Mouse (Mus musculus) olfactory bulb, adult 2 months (tissue): Measurements from ENCODE around the gene C4b. TPM values are rescaled to one million over a fixed set of nuclear protein-coding genes. Genes with fewer than 3 reads are reported as not detected.

Experiments
- H3K27ac ChIP-seq: fragments of 200-500 bp; 2 replicates; pipeline ENCODE4 v1.5.1; 2012; ENCODE audit warnings: low read depth, low read length; ENCODE audit not compliant: insufficient read depth
- H3K4me1 ChIP-seq: fragments of 200-500 bp; 2 replicates; pipeline ENCODE4 v1.6.1; 2012; ENCODE audit warnings: low read length; ENCODE audit not compliant: control insufficient read depth, insufficient read depth
- H3K4me3 ChIP-seq: fragments of 200-500 bp; 2 replicates; pipeline ENCODE4 v1.5.1; 2012; ENCODE audit warnings: mild to moderate bottlenecking, low read depth, low read length, moderate library complexity; ENCODE audit not compliant: insufficient read depth
- CTCF ChIP-seq: fragments of 200-500 bp; IDR thresholded peaks from 2 replicates; pipeline ENCODE4 v1.5.1; 2012; ENCODE audit warnings: low read depth, mild to moderate bottlenecking, low read length, moderate library complexity; ENCODE audit not compliant: insufficient read depth
- POLR2A ChIP-seq: fragments of 200-500 bp; IDR thresholded peaks from 2 replicates; pipeline ENCODE4 v1.6.1; 2012; ENCODE audit warnings: mild to moderate bottlenecking, low read depth, low read length, moderate library complexity; ENCODE audit not compliant: insufficient read depth
- WGBS: fragments of 180-500 bp; shearing (Covaris S2); methylation state at CpG from one replicate; pipeline ENCODE4 v1.1.7; 2018; 5-methylcytosine and 5-hydroxymethylcytosine counted together
- polyA plus RNA-seq: library from polyadenylated mRNA; stranded (reverse); fragments of >200 nt; gene quantifications from 2 replicates; pipeline ENCODE4 v1.2.4, GENCODE M21; 2012; ENCODE audit warnings: low replicate concordance; ENCODE audit not compliant: missing spikeins, insufficient read depth, insufficient read length

Gene C4b
- polyA plus RNA-seq, 1 experiment: not detected

GRCm38 (mm10) chr17:34700671-34701071 lies 43.0 kb downstream of the C4b start:
- Histone ChIP-seq H3K4me1 (peaks cover 5% of the 10 kb centered on the region), H3K4me3 (no peak overlapping the region), H3K27ac (no peak overlapping the region)
- WGBS: 79% methylated on average over 2 of the region's 2 CpGs
- TF ChIP-seq CTCF (no peak), POLR2A (no peak)

DNA sequence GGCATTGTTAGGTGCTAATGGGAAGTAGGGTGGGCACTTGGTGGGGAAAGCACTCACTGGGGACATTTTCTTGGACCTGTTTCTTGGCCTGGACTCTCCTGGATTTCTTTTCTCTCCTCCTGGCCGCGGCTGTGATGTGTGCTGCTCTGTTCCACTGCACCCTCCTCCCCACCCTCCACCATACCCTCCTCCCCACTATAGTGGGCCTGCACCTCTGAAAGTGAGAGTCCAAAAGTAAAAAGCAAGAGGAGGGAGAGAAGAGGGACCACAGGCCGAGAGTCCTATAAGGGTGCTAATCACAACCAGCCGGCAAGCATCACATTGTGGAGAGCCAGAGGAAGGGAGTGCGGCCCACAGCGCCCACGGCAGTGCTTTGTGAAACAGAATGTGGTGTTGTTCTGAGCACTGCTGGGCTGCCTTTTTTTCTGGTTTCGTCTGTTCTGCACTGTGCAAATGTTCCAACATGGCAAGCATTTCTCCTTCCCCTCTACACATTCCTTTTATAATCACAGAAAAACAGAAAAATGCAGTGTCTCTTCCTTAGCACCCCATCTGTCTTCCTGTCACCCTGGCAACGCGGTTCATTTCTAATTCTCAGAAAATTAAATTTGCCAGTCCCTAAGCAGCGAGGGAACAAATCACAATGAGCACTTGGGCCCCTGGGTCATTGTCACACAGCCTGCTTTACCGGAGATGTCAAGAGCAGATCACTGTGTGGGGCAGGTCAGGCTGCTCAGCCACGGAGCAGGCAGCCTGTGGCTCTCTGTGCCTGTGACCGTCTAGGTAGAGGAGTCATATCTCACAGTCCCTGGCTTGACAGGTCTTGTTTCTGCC lies 43.9 kb downstream of the C4b start:
- Histone ChIP-seq H3K27ac (no peak overlapping the region), H3K4me3 (no peak overlapping the region), H3K4me1 (peaks cover 5% of the 10 kb centered on the region)
- 45% methylated on average over 14 of the region's 14 CpGs for WGBS
- TF ChIP-seq CTCF (no peak), POLR2A (no peak)

DNA sequence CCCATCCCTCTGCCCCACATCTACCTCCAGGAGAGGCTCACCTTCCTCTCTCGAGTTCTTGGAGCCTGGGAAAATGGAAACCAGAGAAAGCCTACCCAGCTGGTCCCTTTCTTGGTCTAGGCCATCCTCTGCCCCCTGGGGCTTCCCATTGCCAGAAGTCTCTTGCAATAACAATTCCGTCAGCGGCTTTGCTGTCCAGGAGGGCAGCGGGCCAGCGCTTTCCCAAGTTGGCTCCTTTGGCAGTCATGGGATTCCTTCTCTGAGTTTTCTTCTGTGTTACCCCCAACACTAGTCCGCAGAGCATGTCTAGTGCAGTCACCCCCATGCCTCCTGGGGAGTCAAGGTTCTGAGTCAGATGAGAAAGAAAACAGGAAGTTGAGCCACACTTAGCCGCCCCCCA lies 50.8 kb downstream of the C4b start:
- Histone ChIP-seq H3K4me1 (no peaks in the 10 kb centered on the region), H3K4me3 (no peak overlapping the region), H3K27ac (no peak overlapping the region)
- whole genome bisulfite sequencing: 52% methylated on average over 7 of the region's 7 CpGs
- TF ChIP-seq POLR2A (no peak), CTCF (no peak)

- no peak overlapping the region for H3K4me3 ChIP-seq
- H3K27ac ChIP-seq: no peak overlapping the region
- TF ChIP-seq CTCF: no peak
- TF ChIP-seq POLR2A: no peak
- peaks cover 4% of the 10 kb centered on the region; the same call in 1 of the 2 replicates for H3K4me1 ChIP-seq
- WGBS: 51% methylated on average over 4 of the region's 4 CpGs
Observed at GRCm38 (mm10) chr17:34690458-34690857, 53.2 kb downstream of the C4b start.

DNA sequence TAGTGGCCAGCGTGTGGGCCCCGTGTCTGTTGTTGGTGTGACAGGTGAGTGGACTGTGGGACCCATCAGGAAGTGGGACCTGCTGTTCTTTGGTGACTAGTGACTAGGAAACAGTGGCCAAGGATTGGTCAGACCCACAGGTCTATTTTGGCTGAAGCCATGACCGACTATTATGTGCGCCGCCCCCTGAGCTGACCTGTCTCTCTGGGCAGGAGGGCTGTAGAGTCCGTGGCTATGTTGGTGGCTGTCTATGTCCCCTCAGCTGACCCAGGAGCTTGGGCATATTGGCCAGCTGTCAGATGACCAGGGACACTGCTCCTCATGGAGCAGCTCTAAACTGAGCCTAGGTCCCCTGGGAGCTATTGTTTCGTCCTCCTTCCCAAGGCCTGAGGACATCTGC lies 54.8 kb downstream of the C4b start:
- WGBS: 94% methylated on average over 7 of the region's 7 CpGs
- no peak overlapping the region for H3K27ac ChIP-seq
- H3K4me3 ChIP-seq: no peak overlapping the region
- no peak for TF ChIP-seq POLR2A
- TF ChIP-seq CTCF: no peak
- peaks cover 18% of the 10 kb centered on the region for H3K4me1 ChIP-seq

DNA sequence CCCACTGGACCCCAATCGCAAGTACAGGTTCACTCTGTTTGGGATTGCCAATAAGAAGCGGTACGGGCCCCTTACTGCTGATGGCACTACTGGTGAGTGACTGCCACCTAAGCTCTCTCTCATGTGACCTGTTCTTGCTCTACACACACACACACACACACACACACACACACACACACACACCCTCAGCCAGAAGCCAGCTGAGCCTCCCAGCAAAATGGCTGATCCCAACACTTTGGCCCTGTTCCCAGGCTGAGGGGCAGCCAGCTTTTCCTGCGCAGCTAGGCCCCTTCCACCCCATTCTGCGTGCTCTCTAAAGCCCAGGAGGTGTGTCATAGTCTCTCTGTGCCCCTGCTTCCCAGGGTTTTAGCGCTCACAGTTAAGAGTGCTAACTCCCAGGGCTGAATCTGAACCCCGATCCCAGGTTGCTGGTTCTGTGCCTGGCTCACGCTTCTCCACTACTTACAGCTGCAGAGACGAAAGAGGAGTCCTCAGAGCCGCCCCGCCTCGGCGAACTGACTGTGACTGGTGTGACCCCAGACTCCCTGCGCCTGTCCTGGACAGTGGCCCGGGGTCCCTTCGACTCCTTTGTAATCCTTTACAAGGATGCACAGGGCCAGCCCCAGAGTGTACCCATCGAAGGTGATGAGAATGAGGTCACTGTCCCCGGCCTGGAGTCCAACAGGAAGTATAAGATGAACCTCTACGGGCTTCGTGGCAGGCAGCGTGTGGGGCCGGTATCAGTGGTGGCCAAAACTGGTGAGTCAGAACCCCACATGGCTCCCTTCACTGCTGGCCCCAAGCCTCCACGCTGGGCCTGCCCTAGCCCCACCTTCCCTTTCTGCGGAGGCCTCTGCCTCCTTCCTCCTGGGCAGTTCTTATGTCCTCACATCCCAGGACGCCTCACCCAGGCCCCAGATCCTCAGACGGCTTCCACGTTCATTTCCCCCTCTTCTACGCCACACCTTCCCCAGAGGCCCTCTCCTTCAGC lies 58.3 kb downstream of the C4b start:
- Histone ChIP-seq H3K4me3 (no peak overlapping the region), H3K4me1 (peaks cover 27% of the 10 kb centered on the region), H3K27ac (no peak overlapping the region)
- TF ChIP-seq POLR2A: no peak
- TF ChIP-seq CTCF: no peak
- 75% methylated on average over 28 of the region's 28 CpGs for WGBS

DNA sequence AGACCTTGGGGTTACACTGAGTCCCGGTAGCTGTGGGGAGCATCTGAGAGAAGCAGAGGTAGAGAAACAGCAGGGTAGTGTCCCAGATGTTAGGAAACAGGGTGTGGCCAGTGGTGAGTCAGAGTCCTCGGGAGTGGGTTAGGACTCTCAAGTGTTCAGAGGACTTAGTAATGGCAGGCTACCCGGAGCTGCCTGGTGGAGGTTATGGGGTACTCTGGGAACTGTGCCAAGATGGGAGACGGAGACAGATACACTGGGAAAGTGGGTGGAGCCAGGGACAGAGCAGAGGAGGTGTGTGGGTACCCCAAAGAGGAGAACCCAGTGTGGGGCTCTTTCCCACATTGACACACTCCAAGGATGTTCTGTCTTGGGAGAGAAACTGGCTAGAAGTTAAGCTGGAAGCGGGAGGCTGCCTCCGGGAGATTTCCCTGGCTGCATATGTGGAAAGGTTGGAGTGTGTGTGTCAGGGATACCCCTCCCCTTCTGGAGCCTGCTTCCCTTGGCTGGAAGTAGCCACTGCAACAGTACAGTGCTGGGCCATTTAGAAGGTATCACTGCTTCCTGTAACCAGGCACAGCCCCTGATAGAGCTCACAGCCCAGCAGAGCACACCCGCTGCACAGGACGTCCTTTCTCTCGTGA lies 59.3 kb downstream of the C4b start:
- 41% methylated on average over 9 of the region's 9 CpGs for WGBS

DNA sequence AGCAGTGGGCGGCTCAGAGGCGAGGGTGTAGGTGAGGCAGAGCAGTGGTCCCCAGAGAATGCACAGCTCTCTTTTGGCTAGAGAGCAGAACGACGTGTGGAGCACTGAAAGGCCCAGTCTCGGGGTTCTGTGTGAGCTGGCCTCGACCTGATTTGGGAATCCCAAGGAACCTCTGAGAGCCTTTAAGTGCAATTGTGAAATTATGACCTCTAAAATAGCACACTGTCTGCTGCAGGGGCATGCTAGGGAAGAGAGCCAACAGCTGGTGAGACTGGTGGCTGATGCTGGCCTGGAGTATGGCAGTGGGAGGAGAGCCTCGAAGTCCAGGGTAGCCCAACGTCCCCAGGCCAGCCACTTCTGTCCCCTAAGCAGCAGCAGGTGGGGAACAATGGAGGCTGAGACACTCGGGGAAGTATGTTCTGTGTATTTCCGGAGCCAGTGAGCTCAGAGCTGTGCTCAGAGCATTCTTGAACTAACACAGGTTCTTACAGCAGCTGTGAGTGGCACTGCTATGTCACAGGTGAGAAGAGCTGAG lies 59.9 kb downstream of the C4b start:
- TF ChIP-seq CTCF (no peak), POLR2A (no peak)
- Histone ChIP-seq H3K27ac (no peak overlapping the region), H3K4me1 (peaks cover 27% of the 10 kb centered on the region), H3K4me3 (no peak overlapping the region)
- WGBS: 57% methylated on average over 10 of the region's 10 CpGs

More for the DNA sequence above, 59.3 kb downstream of the C4b start:
- Histone ChIP-seq H3K4me1 (peaks cover 27% of the 10 kb centered on the region), H3K4me3 (no peak overlapping the region), H3K27ac (no peak overlapping the region)
- no peak for TF ChIP-seq CTCF
- TF ChIP-seq POLR2A: no peak
